Mouse (Mus musculus): ENCODE results near the gene Sec22a. TPM values are rescaled to one million over a fixed set of nuclear protein-coding genes. Genes with fewer than 3 reads are reported as not detected.

Gene Sec22a
- total RNA-seq (2021): 10 to 100 TPM; 21.6 to 25.1 TPM
- 3.8 and 6.0 TPM in 2 replicates for polyA plus RNA-seq (2012; rRNA removed)
- long read RNA-seq, transcript Sec22a-201 (7 exons, 3,992 nt): major isoform, 21 of 23 reads
- long read RNA-seq, partial matches to known transcripts: 1 of 23 reads
- long read RNA-seq, other reads (novel, unspliced or antisense): 1 of 23 reads

DNA sequence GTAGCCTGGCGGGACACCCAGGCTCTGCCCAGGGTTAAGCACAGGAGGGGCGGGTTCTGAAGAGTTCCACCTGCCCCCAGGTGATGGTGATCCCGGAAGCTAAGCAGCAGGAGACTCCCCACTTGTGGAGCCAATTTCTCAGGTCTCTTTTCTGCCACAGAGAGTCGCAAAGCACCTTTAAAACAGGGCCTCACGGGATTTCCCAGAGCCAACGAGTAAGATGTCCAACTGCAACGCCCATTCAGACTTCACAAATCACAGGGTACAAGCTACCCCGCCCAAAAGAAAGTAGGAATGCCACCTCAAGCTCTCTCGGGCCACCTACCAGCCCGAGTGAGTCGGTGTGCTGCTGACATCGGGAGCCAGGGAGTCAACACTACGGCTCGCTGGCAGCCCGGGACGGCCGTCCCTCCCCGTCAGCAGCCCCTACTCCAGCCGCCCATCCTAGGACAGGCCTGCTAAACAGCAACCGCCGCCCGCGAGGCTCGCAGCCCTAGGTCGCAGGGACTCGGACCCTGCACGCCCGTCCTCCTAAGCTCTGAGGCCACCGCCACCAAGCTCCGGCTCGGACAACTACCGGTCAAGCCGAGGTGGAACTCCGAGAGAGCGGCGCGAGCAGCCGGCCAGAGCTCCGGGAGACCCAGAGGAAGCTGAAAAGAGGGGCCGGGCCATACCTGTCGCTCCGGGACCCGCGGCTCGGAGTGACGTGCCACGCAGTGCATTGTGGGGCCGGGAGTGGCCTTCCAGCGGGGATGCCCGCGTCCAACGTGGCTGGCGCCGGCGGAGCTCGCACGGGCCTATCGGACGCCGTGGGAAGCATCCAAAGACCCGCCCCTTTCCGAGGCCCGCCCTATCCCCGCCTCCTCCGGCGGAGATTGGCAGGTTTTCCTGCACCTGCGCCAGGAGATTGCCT, at the start of gene Sec22a:
Gene Sec22a (minus strand): TSS at position 769 of the 913 bp plus-strand sequence.
- peak; percentile 97 for DNase-seq

DNA sequence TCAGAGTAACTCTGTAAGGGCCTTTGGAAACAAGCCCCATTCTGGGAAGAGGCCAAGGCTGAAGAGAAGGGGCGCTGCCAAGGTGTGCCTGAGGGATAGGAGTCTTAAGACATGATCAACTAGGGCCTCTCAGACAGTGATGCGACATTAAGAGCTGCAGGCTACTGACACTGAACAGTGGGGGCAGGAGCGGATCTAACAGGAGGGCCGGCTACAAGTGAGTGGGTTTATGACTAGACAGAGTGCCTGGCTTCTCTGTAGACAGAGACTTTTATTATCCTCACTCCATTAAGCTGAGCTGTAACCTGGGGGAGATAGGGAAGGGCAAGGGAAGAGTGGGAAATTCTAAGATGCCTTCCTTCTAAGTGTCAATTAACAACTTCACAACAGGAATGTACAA, 43.0 kb upstream of the Sec22a start:
- DNase-seq: no peak

DNA sequence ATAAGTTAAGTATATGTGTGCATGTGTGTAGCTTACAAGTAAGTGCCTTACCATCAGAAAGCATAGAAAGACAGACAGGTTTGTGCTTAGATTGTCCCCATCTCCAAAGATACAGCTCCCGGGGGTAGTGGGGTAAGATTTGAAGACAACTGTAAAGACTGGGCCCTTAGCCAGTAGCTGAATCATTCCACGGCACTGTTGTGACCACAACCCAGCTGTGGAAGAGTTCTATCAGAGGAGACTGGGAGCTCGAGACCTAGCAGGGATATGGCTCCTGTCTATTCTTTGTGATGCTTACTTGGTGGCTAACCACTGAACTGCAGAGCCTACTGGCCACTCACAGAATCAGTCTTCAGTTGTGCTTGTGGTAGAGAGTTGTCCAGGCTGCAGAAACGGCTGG, 42.4 kb upstream of the Sec22a start:
- DNase-seq: no peak

DNA sequence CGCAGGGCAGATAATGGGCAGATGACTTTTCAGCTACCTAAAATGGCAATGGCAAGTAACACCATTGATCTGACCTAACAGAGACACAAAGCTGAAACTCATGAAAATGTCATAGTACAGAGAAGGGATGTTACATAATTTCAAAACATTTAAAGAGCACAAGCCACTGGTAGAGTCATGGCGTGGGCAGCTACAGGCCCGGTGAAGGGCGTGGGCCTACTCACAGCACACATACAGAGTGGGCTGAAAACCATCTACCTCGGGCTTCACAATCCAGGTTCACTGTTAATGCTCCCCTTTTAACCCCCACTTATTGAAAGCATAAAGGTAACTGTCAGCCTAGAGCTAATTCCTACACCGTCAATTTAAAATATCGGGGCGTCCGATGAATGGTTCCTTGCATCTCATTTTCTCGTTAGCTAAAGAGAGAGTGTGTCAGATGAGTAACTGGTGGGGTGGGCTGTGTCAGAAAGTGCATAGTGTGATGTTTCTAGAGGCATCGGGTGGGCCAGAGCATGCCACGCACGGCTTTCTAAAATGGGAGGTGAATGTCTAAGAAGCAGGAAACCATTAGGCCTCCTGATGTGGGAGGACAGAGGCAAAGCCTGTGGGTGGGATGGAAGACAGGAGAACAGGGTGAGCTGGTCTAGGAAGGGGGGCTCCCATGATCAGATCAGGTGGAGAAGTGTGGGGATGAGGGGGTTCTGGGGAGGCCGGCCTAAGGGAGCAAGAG, 41.8 kb upstream of the Sec22a start:
- DNase-seq: no peak

DNA sequence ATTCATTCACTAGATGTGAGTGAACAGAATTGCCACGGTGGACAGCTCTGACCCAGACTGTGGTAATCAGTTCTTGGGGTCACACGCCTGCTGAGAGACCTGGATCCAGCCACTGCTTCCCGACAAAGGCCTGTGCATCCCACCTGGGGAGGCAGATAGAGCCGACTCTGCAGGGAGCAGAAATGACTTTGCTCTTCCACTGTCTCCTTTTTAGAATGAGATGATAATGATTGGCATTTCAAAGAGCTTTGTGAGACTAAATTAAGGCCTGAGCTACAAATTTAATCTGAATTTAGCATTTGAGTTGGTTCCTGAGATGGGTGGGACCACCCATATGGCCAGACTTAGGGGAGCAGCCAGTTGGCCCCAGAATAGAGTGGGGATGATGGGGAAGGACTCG, 41.1 kb upstream of the Sec22a start:
- no peak for DNase-seq

DNA sequence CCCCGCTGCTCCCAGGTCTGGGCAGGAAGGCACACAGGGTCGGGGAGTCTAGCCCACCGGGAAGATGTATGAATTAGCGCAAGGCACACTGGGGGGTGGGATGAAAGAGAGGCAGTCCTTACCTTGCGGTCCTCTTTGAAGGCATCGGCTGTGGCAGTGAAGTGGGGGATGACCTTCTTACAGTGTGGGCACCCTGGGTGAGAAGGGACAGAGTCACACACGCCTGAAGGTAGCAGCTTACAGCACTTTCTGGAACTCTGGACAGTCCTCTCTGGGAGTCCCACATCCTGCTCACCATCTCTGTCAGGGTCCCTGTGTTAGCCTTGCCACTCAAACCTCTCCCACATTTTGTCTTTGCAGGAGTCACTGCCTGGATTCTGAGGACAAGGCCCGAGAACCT, 40.2 kb upstream of the Sec22a start:
- DNase-seq: no peak

DNA sequence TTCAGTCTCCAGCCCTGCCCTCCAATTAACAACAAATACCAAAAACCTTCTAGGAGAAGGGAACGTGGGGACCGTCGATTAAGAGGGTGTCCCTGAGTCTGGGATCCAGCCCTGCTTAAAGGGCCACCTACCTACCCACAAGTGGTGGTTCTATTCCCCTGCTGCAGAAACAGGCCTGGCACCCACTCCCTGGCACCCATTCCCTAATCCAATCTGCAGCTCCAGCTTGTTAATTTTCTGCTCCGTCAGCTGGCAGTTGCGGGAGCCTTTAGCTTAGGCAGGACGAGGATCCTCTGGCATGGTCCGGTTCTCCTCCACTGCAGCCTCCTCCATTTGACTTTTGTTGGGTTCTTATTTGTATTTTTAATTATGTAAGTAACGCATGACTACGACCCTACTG, 39.6 kb upstream of the Sec22a start:
- no peak for DNase-seq

DNA sequence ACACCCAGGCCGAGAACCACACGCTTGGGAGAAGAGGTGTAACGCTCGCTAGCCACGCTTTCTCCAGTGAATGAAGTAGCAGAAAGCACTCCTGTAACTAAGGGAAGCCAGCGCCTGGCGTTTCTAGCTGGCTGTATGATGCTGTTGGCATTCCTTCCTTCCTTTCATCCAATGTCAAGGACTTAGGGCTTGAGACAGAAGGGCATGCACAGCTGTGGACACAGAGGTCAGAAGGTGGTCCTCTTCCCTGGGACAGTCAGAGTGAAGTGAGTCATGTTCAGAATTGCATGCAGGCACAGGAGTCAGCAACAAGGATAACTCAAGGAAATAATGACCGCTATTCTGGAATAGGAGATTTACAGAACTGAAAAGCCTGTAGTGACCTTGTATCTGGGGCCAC, 29.1 kb upstream of the Sec22a start:
- peak; percentile 26 for DNase-seq

DNA sequence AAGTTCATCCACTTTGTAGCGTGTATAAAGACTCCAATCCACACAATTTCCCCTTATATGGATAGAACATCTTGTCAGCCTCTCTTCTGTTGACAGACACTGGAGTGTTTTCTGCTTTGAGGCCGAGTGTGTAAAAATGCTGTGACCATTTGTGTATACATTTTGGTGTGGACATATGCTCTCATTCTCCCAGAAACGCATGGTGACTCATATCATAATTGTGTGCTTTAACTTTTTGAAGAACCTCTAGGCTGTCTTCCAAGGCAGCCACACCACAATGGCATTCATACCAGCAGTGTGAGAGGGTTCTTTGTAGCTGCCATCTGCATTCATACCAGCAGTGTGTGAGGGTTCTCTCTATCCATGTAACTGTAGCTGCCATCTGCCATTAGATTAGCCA, 21.9 kb upstream of the Sec22a start:
- DNase-seq: no peak

DNA sequence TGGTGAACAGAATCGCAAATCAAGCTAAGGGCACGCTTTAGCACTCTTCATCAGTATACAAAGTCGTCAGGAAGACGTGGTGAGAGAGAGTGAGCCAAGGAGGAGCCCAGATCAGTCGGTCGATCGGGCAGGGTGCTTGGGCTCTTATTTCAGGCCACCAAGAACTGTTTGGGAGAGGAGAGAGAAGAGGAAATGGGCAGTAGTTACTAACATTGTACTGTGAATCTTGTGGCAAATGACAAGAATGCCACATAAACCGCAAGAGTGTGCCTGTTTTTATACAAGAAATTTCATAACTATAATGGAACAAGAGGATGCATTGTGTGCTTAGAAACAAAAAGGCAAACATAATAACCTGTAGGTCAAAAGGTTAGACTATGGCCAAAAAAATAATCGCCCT, 16.3 kb upstream of the Sec22a start:
- no peak for DNase-seq

DNA sequence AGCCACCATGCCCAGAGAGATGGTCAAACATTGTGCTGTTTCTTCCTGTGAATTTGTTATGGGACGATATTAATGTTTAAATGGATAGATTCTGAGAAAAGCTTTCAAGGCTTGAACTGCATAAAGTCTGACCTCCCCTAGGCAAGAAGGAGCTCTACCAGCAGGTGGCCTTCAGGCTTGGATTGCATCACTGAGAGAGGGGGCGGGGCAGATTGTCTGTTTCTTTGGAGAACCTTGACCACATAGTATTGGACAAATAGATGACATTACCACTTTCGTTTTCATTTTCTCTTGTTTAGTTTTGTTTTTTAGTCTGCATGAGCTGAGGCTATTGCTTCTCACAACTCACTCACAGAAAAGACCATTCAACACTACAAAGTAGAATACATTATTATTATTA, 15.6 kb upstream of the Sec22a start:
- DNase-seq: peak; percentile 88

DNA sequence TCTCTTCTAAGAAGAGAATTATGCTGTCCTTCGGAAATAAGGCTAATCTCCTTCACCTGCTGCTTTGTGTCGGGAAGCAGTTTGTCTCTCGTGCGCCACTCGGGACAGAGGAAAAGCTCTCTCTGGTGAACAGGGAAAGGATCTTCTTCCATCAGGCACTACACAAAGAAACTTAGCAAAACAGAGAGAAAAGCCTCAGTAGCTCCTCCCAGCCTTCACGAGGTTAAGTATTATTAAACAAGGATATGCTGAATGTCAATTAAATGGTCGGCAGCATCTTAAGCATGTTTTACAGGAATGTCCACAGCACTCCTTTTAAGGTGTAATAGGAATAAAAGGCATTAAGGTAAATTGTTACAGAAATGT, 328 bp upstream of the Sec22a start:
- no peak for DNase-seq

DNA sequence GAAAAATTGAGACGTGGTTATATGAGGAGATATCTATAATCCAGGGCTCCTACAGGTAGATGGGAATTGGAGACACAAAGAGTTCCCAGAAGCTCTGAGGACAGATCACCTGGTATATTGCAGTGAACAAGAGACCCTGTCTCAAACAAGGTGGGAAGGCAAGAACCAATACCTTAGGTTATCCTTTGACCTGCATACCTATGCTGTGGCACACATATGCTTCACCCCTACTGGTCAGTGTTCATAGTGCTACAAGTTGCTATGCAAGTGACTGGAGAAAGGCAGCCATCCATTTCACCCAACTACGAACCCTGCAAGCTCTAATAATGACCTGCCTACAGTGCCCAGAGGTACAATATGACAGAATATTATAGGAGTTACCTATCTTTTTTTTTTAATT, 1.5 kb downstream of the Sec22a start:
- DNase-seq: no peak

DNA sequence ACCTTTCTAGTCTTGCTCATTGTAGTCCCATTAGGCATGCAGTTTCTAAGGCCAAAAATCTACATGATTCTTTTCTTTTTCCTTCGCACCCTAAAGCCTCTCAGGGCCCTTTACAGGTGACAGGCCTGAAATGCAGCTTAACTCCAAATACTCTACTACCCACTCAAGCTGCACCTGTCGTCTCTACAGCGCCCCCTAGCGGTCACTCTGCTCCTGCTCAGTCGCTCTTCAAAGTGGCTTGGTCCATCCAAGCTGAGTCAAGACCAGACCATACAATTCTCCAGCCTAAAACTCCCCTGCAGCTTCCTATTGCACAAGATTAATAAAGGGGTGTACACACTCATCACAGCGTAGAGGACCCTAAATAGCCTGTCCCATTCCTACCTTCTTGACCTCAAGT, 3.1 kb downstream of the Sec22a start:
- DNase-seq: peak; percentile 49

DNA sequence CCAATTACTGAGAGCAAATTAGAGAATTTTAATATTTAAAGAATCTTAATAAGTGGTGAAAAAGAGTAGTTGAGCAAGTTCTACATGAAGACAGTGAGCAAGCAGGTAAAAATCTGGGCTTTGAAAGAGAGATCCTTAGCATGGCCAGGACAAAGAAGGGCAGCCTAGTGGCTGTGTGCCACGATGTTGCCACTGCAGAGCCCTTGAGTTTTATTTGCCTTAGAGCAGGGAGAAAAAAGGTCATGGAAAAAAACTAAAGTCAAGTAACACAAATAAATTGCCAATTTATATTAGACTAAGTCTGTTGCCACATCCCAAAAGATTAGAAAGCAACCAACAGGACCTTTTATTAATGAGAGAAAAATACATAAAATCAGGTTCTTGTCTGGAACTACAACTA, 6.3 kb downstream of the Sec22a start:
- DNase-seq: peak; percentile 59

DNA sequence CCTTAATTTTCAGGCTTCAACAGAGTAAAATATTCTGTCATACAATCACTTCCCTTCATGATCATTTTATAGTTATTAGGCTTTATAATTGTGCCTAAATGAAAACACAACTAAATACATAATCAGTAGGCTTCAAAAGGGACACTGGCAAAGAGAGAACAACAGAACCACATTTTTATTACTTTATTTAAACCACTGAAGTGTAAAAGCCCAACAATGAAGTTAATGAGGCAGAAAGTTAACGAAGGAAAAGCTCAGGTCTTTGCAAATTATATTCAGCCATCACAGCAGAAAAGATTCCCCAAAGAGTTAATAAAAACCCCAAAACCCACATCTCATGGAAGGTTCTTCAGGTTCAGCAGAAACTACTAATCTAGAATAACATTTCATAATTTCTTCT, 33.3 kb downstream of the Sec22a start:
- DNase-seq: no peak

DNA sequence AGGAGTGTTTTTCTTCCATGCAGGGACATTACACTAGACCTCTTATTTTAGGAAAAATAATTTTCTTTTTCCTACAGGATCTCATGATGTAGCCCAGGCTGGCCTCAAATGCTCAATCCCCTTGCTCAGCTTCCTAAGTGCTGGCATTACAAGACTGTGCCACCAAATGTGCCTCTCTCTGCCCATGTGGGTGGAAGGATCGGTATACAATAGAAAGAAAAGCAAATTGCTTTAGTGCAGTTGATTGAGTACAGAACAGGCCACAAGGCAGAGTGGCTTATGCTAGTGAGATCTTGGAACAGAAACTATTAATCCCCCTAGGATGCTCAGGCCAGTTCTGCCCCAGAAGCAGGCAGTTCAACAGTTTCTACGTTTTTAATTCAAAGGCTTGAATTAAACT, 43.9 kb downstream of the Sec22a start:
- no peak for DNase-seq

DNA sequence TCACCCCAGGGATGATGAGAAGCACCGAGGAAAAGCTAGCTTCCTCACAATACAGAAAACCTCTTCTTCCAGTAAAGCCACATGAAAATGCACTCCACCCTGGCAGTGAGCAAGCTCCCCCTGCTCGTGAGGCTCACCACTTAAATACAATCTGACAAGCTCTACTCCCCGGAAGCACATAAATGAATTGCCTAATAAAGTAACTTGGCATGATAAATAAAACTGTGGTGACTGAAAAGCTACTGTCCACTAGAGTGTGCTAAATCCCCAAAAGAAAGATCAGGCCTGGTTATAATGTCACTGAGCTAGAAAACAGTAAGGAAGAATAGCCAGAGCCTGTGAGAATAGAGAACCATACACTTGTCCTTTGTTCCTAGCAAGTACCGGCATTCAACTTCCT, 44.4 kb downstream of the Sec22a start:
- DNase-seq: peak; percentile 14

DNA sequence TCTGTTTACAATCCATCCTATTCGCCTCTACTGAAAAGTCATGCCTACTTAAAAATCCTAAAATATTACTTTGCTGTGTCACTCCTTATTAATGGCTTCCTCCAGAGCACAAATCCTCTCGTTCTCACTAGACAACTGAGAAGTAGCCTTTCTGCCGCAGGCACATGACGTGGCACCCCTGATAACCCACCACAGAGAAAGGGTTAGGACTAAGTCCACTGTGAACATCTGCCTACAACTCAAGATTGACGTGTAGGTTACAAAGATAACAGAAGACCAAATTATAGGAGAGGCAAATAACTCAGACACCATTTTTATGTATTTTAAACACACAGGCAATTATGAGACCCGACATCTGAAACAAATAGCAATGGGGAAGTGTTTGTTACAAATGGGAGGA, 45.3 kb downstream of the Sec22a start:
- no peak for DNase-seq

DNA sequence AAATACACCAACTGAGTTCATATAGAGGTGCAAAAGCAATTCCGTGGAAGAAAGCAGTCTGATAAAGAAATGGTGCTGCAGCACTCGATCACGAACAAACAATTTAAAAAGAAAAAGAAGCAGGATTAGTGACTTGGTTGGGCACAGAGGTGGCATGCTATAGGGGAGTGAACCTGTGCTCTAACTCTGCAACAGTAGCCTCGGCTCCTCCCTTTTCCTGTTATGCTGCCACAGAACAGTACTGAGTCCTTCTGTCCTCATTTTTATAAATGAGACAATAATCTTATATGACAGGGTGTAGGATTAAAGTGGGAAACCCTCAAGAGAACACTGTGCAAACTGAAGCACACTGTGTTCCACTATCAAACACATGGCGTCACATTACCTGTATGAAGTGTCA, 46.3 kb downstream of the Sec22a start:
- DNase-seq: no peak

DNA sequence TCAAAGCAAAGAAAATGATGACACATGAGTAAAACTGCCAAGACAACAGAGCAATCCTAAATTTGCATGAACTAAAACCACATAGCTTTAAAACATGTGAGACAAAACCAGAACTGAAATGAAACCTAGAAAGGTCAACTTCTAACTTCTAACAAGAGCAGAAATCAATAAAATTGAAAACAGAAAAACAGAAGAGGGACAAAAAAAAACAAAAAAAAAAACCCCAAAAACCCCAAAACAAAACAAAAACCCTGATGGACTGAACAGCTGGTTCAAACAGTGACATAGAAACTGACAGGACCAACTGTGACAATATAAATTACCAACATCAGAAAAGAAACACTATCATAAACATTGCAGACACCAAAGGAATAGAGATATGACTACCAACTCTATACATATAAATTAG, 46.9 kb downstream of the Sec22a start:
- DNase-seq: no peak

DNA sequence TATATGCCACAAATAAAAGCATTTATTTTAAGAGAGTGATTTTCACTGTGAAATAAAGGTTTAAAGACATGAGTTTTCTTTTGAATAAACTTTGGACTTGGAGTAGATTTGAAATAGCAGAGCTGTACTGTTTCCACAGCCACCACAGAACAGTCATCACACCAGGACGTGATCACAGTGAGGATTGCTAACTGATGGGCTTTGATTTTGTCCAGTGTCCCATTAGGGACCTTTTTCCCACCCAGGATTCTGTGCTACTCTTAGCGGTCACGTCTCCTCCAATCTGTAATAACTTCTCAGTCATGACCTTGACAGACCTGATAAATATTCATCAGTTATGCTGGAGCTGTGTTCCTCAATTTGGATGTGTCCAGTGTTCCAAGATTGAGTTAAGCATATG, 48.2 kb downstream of the Sec22a start:
- DNase-seq: no peak

DNA sequence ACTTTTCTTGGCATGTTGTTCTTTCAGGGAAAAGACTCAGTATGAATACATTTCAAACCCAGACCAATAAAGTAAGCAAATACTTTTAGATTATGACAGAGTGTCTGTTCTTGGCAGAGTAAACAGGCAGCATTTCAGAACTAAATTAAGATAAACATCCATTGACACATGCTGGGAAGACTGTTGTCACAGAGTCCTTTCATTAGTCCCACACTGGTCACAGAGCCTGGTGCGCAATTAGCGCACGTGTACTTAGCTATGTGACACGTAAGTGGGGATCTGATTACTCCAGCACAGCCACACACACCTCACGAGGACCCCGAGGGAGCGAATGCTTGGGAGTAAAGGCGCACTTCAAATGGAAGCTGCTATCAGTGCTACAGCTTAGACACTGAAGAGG, 52.1 kb downstream of the Sec22a start:
- no peak for DNase-seq

Data from adrenal gland, adult 2 months (tissue).